Mouse (Mus musculus) testis, adult 2 months (tissue): ENCODE measurements around the gene Slc22a18. TPM values are rescaled to one million over a fixed set of nuclear protein-coding genes. Genes with fewer than 3 reads are reported as not detected.
A peak's percentile ranks its signal among the peaks of the same experiment; 100 is the strongest.

Experiments
- H3K27ac ChIP-seq: fragments of 200-500 bp; 2 replicates; pipeline ENCODE4 v1.5.1; 2012; ENCODE audit warnings: low read depth, low read length; ENCODE audit not compliant: control insufficient read depth, insufficient read depth
- H3K27me3 ChIP-seq: fragments of 200-500 bp; 2 replicates; pipeline ENCODE4 v1.6.1; 2012; ENCODE audit warnings: mild to moderate bottlenecking, low read length, moderate library complexity; ENCODE audit not compliant: control insufficient read depth, insufficient read depth
- H3K36me3 ChIP-seq: fragments of 200-500 bp; 2 replicates; pipeline ENCODE4 v1.6.1; 2012; ENCODE audit warnings: mild to moderate bottlenecking, low read length; ENCODE audit not compliant: control insufficient read depth, insufficient read depth
- H3K4me1 ChIP-seq: fragments of 200-500 bp; 2 replicates; pipeline ENCODE4 v1.6.1; 2012; ENCODE audit warnings: low read length; ENCODE audit not compliant: control insufficient read depth, insufficient read depth
- H3K4me3 ChIP-seq: fragments of 200-500 bp; 2 replicates; pipeline ENCODE4 v1.5.1; 2012; ENCODE audit warnings: low read depth, mild to moderate bottlenecking, low read length, moderate library complexity, mixed read lengths; ENCODE audit not compliant: control insufficient read depth
- CTCF ChIP-seq: fragments of 200-500 bp; IDR thresholded peaks from 2 replicates; pipeline ENCODE4 v1.5.1; 2012; ENCODE audit warnings: low read depth, mild to moderate bottlenecking, inconsistent platforms, low read length, moderate library complexity; ENCODE audit not compliant: control insufficient read depth, insufficient read depth, insufficient replicate concordance
- POLR2A ChIP-seq: fragments of 200-500 bp; IDR thresholded peaks from 2 replicates; pipeline ENCODE4 v1.6.1; 2012; ENCODE audit warnings: low read depth, mild to moderate bottlenecking, inconsistent platforms, low read length, moderate library complexity; ENCODE audit not compliant: control insufficient read depth
- polyA plus RNA-seq: library from polyadenylated mRNA; depleted of rRNA; stranded (reverse); fragments of >200 nt; gene quantifications from 2 replicates; pipeline ENCODE4 v1.2.3, GENCODE M21; 2012

Gene Slc22a18
- polyA plus RNA-seq, 1 experiment = 41.9 TPM

GRCm38 (mm10) chr7:143464811-143465560, 8.6 kb upstream of the Slc22a18 start:
- TF ChIP-seq CTCF = no peak
- no peak for TF ChIP-seq POLR2A
- Histone ChIP-seq H3K27ac (no peak overlapping the region), H3K36me3 (no peaks in the 10 kb centered on the region), H3K4me1 (peaks cover 34% of the 10 kb centered on the region), H3K4me3 (peak overlapping the region; percentile 78), H3K27me3 (no peaks in the 10 kb centered on the region)

DNA sequence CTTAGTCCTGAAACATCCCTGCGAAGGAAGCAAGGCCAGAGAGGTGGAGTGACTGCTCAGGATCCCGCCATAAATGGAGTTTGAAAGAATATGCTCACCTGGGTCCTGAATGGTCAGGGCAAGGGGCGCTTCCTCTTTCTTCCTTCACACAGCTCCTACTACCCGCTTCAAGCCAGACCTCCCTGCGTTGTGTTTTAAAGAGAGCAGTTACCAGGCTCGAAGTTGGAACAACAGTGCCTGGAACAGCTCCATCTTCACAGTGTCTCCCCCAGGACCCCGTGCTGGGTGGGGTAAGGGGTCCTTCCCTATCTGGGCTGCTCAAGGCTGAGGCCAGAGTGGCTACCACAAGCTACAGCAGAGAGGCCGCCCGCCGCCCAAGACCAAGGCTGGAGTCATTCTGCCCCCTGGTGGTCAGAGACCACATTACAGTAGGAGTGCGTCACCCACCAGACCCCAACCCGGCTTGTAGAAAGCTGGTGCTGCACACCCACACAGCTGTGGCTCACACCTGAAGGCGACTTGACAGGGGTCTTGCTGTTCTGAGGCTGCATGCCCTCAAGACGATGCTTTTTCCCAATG, 7.3 kb upstream of the Slc22a18 start:
- Histone ChIP-seq H3K27ac (no peak overlapping the region), H3K4me1 (peaks cover 29% of the 10 kb centered on the region), H3K27me3 (no peaks in the 10 kb centered on the region), H3K36me3 (no peaks in the 10 kb centered on the region), H3K4me3 (peak overlapping the region; percentile 78)
- TF ChIP-seq CTCF (peak; percentile 97), POLR2A (no peak)

DNA sequence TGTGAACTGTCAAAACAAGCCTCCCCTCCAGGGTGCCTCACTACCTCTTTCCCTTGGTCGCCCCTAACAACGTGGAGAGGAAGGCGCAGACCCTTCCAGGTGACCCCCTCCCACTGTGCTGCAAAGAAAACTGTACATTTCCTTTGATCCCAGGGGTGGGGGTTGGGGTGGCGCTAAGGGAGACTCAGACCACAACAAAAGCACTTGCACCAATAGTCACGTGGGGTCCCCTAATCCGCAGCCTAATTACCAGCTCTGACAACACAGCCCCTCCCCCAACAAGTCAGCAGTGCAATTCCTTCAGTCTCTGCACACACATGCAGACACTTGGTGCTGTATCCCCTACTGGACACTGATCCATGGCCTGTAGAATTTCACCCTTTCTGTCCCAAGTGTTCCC, 5.8 kb upstream of the Slc22a18 start:
- Histone ChIP-seq H3K4me1 (peaks cover 26% of the 10 kb centered on the region), H3K27me3 (no peaks in the 10 kb centered on the region), H3K36me3 (no peaks in the 10 kb centered on the region), H3K4me3 (no peak overlapping the region), H3K27ac (no peak overlapping the region)
- TF ChIP-seq CTCF = no peak
- TF ChIP-seq POLR2A = no peak

GRCm38 (mm10) chr7:143469946-143470345, 3.6 kb upstream of the Slc22a18 start:
- Histone ChIP-seq H3K27me3 (no peaks in the 10 kb centered on the region), H3K27ac (no peak overlapping the region)

DNA sequence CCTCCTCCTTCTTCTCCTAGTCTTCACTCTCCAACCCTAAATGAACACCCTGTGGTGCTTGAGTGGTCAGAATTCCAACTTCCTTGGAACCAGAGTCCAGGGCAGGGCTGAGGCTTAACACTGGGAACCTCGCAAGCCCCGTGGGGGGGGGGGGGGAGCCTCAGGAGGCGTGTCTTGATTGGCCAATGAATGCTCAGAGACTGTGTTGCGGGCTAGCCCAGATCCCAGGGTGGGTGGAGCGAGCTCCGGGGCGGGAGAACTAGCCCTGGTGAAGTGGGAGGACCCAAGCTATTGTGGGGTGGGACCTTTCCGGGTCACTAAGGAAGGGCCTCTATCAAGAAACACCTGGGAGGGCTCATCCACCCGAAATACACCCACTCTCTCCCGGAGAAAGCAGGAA, 1.3 kb downstream of the Slc22a18 start:
- Histone ChIP-seq H3K27ac (no peak overlapping the region), H3K36me3 (no peaks in the 10 kb centered on the region), H3K4me3 (no peak overlapping the region), H3K4me1 (peaks cover 16% of the 10 kb centered on the region), H3K27me3 (no peaks in the 10 kb centered on the region)
- TF ChIP-seq POLR2A = no peak

More at GRCm38 (mm10) chr7:143469946-143470345, 3.6 kb upstream of the Slc22a18 start:
- peaks cover 29% of the 10 kb centered on the region for H3K4me1 ChIP-seq
- TF ChIP-seq POLR2A (no peak), CTCF (peak; percentile 75)
- no peaks in the 10 kb centered on the region for H3K36me3 ChIP-seq
- no peak overlapping the region for H3K4me3 ChIP-seq

DNA sequence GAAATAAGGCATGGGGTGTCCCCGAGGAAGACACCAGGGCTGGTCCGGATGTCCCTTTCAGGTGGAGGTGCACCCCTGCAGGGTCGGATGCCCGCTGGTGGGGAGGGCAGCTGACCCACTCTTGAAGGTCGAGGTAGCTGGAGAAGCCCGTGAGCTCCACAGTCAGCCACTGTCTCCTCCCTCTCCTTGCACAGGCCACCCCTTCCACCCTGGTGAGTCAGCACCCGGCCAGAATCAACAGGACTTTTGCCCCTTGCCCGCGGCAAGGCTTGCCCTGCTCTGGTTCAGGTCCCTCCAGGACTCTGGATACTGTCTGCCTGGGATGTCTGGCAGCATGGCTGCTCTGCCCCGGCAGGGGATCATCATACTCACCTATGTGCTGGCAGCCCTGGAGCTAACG, 2.3 kb downstream of the Slc22a18 start:
- Histone ChIP-seq H3K36me3 (no peaks in the 10 kb centered on the region), H3K4me3 (no peak overlapping the region), H3K27me3 (no peaks in the 10 kb centered on the region), H3K4me1 (peaks cover 16% of the 10 kb centered on the region), H3K27ac (no peak overlapping the region)
- TF ChIP-seq POLR2A = no peak
- no peak for TF ChIP-seq CTCF

GRCm38 (mm10) chr7:143476702-143477335, 3.3 kb downstream of the Slc22a18 start:
- H3K27me3 ChIP-seq = no peaks in the 10 kb centered on the region
- peaks cover 16% of the 10 kb centered on the region for H3K4me1 ChIP-seq
- H3K4me3 ChIP-seq = no peak overlapping the region
- no peak for TF ChIP-seq POLR2A
- TF ChIP-seq CTCF = no peak
- no peak overlapping the region for H3K27ac ChIP-seq
- no peaks in the 10 kb centered on the region for H3K36me3 ChIP-seq

GRCm38 (mm10) chr7:143477800-143478199, 4.3 kb downstream of the Slc22a18 start:
- TF ChIP-seq CTCF (no peak), POLR2A (no peak)
- Histone ChIP-seq H3K36me3 (no peaks in the 10 kb centered on the region), H3K4me3 (no peak overlapping the region), H3K27me3 (no peaks in the 10 kb centered on the region), H3K4me1 (peaks cover 16% of the 10 kb centered on the region), H3K27ac (no peak overlapping the region)
